Mouse (Mus musculus) liver, embryonic 11.5 days (tissue): ENCODE data around the gene Dgka. TPM values are rescaled to one million over a fixed set of nuclear protein-coding genes. Genes with fewer than 3 reads are reported as not detected.

ENCODE experiments used
- polyA plus RNA-seq: library from polyadenylated mRNA; unstranded; fragments of >200 nt; fragmentation: Nextera tagmentation; extraction: Ambion mirVana; gene quantifications from 2 replicates; pipeline ENCODE4 v1.2.1, GENCODE M21; 2014

Dgka gene
- polyA plus RNA-seq, 1 experiment from 2014 or later: 4.6 TPM

Other genes starting within 250 kb of the Dgka start
- 3.9 and 4.2 TPM in 2 replicates for gene Myl6b, start 246.2 kb downstream of the Dgka start, polyA plus RNA-seq
- 19.1 TPM in 2 replicates for gene Esyt1, start 219.0 kb downstream of the Dgka start, polyA plus RNA-seq
- 9.9 and 11.1 TPM in 2 replicates for gene Zc3h10, start 197.1 kb downstream of the Dgka start, polyA plus RNA-seq
- 3,476 and 3,859 TPM in 2 replicates for gene Rpl41, start 195.6 kb downstream of the Dgka start, polyA plus RNA-seq
- 384 and 397 TPM in 2 replicates for gene Pa2g4, start 178.9 kb downstream of the Dgka start, polyA plus RNA-seq
- 3.0 and 3.7 TPM in 2 replicates for gene Erbb3, start 155.2 kb downstream of the Dgka start, polyA plus RNA-seq
- gene Rps26, start 118.1 kb downstream of the Dgka start, polyA plus RNA-seq: 848 and 955 TPM in 2 replicates
- 0.96 and 1.3 TPM in 2 replicates for gene Ikzf4, start 98.9 kb downstream of the Dgka start, polyA plus RNA-seq
- 12.4 and 12.5 TPM in 2 replicates for gene Suox, start 70.8 kb downstream of the Dgka start, polyA plus RNA-seq
- 46.9 and 47.1 TPM in 2 replicates for gene Rab5b, start 48.6 kb downstream of the Dgka start, polyA plus RNA-seq
- 0.83 and 0.85 TPM in 2 replicates for gene Pmel, start 40.7 kb downstream of the Dgka start, polyA plus RNA-seq
- 102 and 117 TPM in 2 replicates for gene Cdk2, start 39.8 kb downstream of the Dgka start, polyA plus RNA-seq
- 40.1 and 42.1 TPM in 2 replicates for gene Pym1, start 3.0 kb upstream of the Dgka start, polyA plus RNA-seq
- gene Mmp19, start 46.1 kb upstream of the Dgka start, polyA plus RNA-seq: 9.2 and 10.2 TPM in 2 replicates
- 32.5 and 34.1 TPM in 2 replicates for gene Dnajc14, start 59.2 kb upstream of the Dgka start, polyA plus RNA-seq
- 8.1 and 8.8 TPM in 2 replicates for gene Tmem198b, start 59.5 kb upstream of the Dgka start, polyA plus RNA-seq
- gene Sarnp, start 72.5 kb upstream of the Dgka start, polyA plus RNA-seq: 229 and 250 TPM in 2 replicates
- 114 and 116 TPM in 2 replicates for gene Ormdl2, start 76.8 kb upstream of the Dgka start, polyA plus RNA-seq
- gene Gdf11, start 146.9 kb upstream of the Dgka start, polyA plus RNA-seq: 3.3 and 3.5 TPM in 2 replicates
- gene Cd63, start 156.1 kb upstream of the Dgka start, polyA plus RNA-seq: 193 and 198 TPM in 2 replicates
- 11.1 and 13.1 TPM in 2 replicates for gene Rdh5, start 178.0 kb upstream of the Dgka start, polyA plus RNA-seq
- 128 and 140 TPM in 2 replicates for gene Bloc1s1, start 179.2 kb upstream of the Dgka start, polyA plus RNA-seq
- 0.14 and 0.21 TPM in 2 replicates for gene Itga7, start 189.0 kb upstream of the Dgka start, polyA plus RNA-seq
- gene Mettl7b, start 216.1 kb upstream of the Dgka start, polyA plus RNA-seq: not detected in 2 replicates
- gene Olfr9, start 244.6 kb upstream of the Dgka start, polyA plus RNA-seq: not detected in 2 replicates